Mouse (Mus musculus) limb, embryonic 11.5 days (tissue): ENCODE measurements around the gene 9530068E07Rik. TPM values are rescaled to one million over a fixed set of nuclear protein-coding genes. Genes with fewer than 3 reads are reported as not detected.

Experiments
- ATAC-seq: fragments of 200-750 bp; cut with Nextera tagmentation; 2 replicates; pipeline ENCODE4 v1.8.0; 2017; ENCODE audit warnings: low read depth; ENCODE audit not compliant: insufficient number of reproducible peaks, low FRiP score, low TSS enrichment
- DNase-seq: peaks from one replicate; pipeline ENCODE4 v3.0.0-alpha.2; 2015; ENCODE audit warnings: low spot score
- H3K27ac ChIP-seq: fragments of 300-500 bp; sonication (generic); replicated peaks from 2 replicates; pipeline ENCODE4 v1.5.1; 2014; ENCODE audit warnings: low read depth, mild to moderate bottlenecking, low read length
- H3K27me3 ChIP-seq: fragments of 300-500 bp; sonication (generic); 2 replicates; pipeline ENCODE4 v1.6.1; 2014; ENCODE audit warnings: mild to moderate bottlenecking, low read length, mixed read lengths; ENCODE audit not compliant: control insufficient read depth, insufficient read depth
- H3K36me3 ChIP-seq: fragments of 300-500 bp; sonication (generic); 2 replicates; pipeline ENCODE4 v1.6.1; 2014; ENCODE audit warnings: mild to moderate bottlenecking, low read length, moderate library complexity, mixed read lengths; ENCODE audit not compliant: control insufficient read depth, insufficient read depth
- H3K4me1 ChIP-seq: fragments of 300-500 bp; sonication (generic); 2 replicates; pipeline ENCODE4 v1.6.1; 2014; ENCODE audit warnings: low read length, mixed read lengths; ENCODE audit not compliant: control insufficient read depth, insufficient read depth
- H3K4me2 ChIP-seq: fragments of 300-500 bp; sonication (generic); 2 replicates; pipeline ENCODE4 v1.6.1; 2014; ENCODE audit warnings: low read depth, mild to moderate bottlenecking, moderate library complexity; ENCODE audit not compliant: severe bottlenecking
- H3K4me3 ChIP-seq: fragments of 300-500 bp; sonication (generic); 2 replicates; pipeline ENCODE4 v1.5.1; 2014; ENCODE audit warnings: low read depth, low read length
- H3K9ac ChIP-seq: fragments of 300-500 bp; sonication (generic); 2 replicates; pipeline ENCODE4 v1.6.1; 2014; ENCODE audit warnings: mild to moderate bottlenecking, low read length
- H3K9me3 ChIP-seq: fragments of 300-500 bp; sonication (generic); 2 replicates; pipeline ENCODE4 v1.6.1; 2016; ENCODE audit warnings: low read length; ENCODE audit not compliant: control insufficient read depth
- WGBS: fragments of 180-500 bp; shearing (Covaris S2); extraction: QIAGEN DNeasy Blood & Tissue Kit; methylation state at CpG from one replicate; pipeline ENCODE4 v1.1.7; 2014; 5-methylcytosine and 5-hydroxymethylcytosine counted together
- polyA plus RNA-seq: library from polyadenylated mRNA; unstranded; fragments of >200 nt; fragmentation: Nextera tagmentation; extraction: Ambion mirVana; gene quantifications from 2 replicates; pipeline ENCODE4 v1.2.1, GENCODE M21; 2014

Gene 9530068E07Rik
- polyA plus RNA-seq, 1 experiment from 2014 or later, result 176 TPM

DNA sequence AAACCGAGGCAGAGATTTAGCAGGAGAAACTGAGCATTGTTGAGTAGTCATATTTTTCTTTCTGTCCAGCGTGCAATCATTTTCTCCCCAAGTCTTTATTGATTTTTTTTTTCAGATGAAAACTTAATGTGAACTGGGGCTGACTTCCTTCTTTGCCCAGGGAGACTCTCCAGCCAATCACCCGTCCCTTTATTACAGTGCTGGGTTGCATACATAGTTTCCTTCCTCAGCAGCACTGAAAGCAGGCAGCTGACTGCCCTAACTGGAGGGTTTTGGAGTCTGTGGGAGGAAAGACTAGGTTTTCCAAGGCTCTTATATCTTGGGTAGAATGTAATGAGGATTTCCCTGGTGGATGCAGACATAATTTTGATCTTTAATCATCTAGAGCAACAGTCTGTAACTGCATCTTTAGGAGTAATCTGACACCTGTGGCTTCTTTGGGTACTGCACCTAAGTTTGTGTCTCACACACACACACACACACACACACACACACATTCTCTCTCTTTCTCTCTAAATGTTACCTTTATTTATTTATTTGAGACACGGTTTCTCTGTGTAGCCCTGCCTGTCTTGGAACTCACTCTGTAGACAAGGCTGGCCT lies 1.3 kb downstream of the 9530068E07Rik start:
- 86% methylated on average over 4 of the region's 4 CpGs for WGBS
- no peaks in the 10 kb centered on the region for H3K4me1 ChIP-seq
- peak overlapping the region; percentile 51 for H3K4me2 ChIP-seq
- H3K27ac ChIP-seq, result no peak overlapping the region
- H3K36me3 ChIP-seq, result no peaks in the 10 kb centered on the region
- peak overlapping the region; percentile 97; the same call in 1 of the 2 replicates for H3K9ac ChIP-seq
- ATAC-seq (no peak), DNase-seq (no peak)
- H3K9me3 ChIP-seq, result no peaks in the 10 kb centered on the region
- H3K27me3 ChIP-seq, result no peaks in the 10 kb centered on the region
- H3K4me3 ChIP-seq, result peak overlapping the region; percentile 98

- no peaks in the 10 kb centered on the region for H3K9me3 ChIP-seq
- 77% methylated on average over 2 of the region's 2 CpGs for WGBS
- no peak overlapping the region for H3K27ac ChIP-seq
- H3K27me3 ChIP-seq, result no peaks in the 10 kb centered on the region
- no peak overlapping the region for H3K4me2 ChIP-seq
- no peaks in the 10 kb centered on the region for H3K4me1 ChIP-seq
- no peak overlapping the region for H3K9ac ChIP-seq
- ATAC-seq (no peak), DNase-seq (no peak)
- no peak overlapping the region for H3K4me3 ChIP-seq
- peaks cover 8% of the 10 kb centered on the region for H3K36me3 ChIP-seq
Measured at GRCm38 (mm10) chr11:52401476-52401875, 5.2 kb downstream of the 9530068E07Rik start.

- Histone ChIP-seq H3K4me3 (no peak overlapping the region), H3K4me2 (no peak overlapping the region), H3K36me3 (peaks cover 11% of the 10 kb centered on the region), H3K9ac (no peak overlapping the region), H3K27ac (no peak overlapping the region), H3K4me1 (no peaks in the 10 kb centered on the region), H3K27me3 (no peaks in the 10 kb centered on the region), H3K9me3 (no peaks in the 10 kb centered on the region)
- no peak for DNase-seq
- WGBS, result 47% methylated on average over 1 of the region's 1 CpGs
- no peak for ATAC-seq
Measured at GRCm38 (mm10) chr11:52402566-52402965, 6.3 kb downstream of the 9530068E07Rik start.

- ATAC-seq (no peak), DNase-seq (no peak)
- 92% methylated on average over 5 of the region's 5 CpGs for WGBS
- no peak overlapping the region for H3K9ac ChIP-seq
- H3K27me3 ChIP-seq, result no peaks in the 10 kb centered on the region
- no peak overlapping the region for H3K27ac ChIP-seq
- H3K4me1 ChIP-seq, result no peaks in the 10 kb centered on the region
- no peaks in the 10 kb centered on the region for H3K9me3 ChIP-seq
- no peak overlapping the region for H3K4me3 ChIP-seq
- no peak overlapping the region for H3K4me2 ChIP-seq
- peaks cover 13% of the 10 kb centered on the region for H3K36me3 ChIP-seq
Measured at GRCm38 (mm10) chr11:52404209-52404608, 8.0 kb downstream of the 9530068E07Rik start.

GRCm38 (mm10) chr11:52405196-52405688 lies 9.0 kb downstream of the 9530068E07Rik start:
- peaks cover 13% of the 10 kb centered on the region for H3K36me3 ChIP-seq
- H3K4me2 ChIP-seq, result no peak overlapping the region
- no peak overlapping the region for H3K27ac ChIP-seq
- DNase-seq (no peak), ATAC-seq (no peak)
- H3K27me3 ChIP-seq, result no peaks in the 10 kb centered on the region
- WGBS, result 83% methylated on average over 9 of the region's 9 CpGs
- H3K9me3 ChIP-seq, result no peaks in the 10 kb centered on the region
- no peaks in the 10 kb centered on the region for H3K4me1 ChIP-seq
- no peak overlapping the region for H3K4me3 ChIP-seq
- no peak overlapping the region for H3K9ac ChIP-seq

DNA sequence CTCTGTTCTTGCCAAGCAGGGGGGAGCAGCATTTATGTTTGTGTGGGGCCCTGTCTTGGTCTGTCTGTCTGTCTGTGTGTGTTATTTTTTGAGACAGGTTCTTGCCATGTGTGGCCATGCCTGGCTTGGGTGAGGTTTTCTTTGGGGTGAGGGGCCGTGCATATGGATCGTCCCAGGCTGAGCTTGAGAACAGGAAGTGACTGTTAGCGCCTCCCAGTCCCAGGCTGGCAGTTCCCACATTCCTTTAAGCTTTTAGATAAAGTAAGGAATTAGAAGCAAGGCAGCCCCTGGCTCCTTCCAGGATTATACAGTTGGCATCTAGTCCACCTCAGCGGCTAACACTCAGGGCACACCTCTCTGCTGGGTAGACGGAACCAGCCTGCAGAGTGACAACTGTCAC lies 13.1 kb downstream of the 9530068E07Rik start:
- peaks cover 11% of the 10 kb centered on the region for H3K36me3 ChIP-seq
- no peaks in the 10 kb centered on the region for H3K27me3 ChIP-seq
- H3K9me3 ChIP-seq, result no peaks in the 10 kb centered on the region
- ATAC-seq (no peak), DNase-seq (no peak)
- 68% methylated on average over 5 of the region's 5 CpGs for WGBS
- H3K9ac ChIP-seq, result no peak overlapping the region
- no peaks in the 10 kb centered on the region for H3K4me1 ChIP-seq
- no peak overlapping the region for H3K4me3 ChIP-seq
- H3K27ac ChIP-seq, result no peak overlapping the region
- H3K4me2 ChIP-seq, result no peak overlapping the region

DNA sequence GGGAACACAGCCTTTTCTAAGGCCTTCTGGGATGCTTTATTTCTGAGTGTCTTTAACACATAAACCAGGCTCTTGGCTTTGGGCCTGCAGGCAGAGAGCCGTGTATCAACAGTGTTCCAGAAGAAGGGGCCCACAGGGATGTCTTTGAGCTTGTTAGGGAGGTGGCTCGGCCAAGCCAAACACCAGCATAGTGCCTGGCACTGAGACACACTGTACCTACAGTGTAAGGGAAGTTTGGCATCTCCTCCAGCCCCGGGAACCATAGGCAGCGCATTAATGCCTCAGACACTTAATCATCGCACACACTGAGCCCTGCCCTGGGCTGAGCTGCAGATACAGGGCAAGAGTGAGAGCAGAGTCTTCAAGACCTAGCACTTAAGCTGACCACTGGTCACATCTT lies 22.1 kb downstream of the 9530068E07Rik start:
- Histone ChIP-seq H3K36me3 (no peaks in the 10 kb centered on the region), H3K9me3 (no peaks in the 10 kb centered on the region), H3K9ac (no peak overlapping the region), H3K27me3 (no peaks in the 10 kb centered on the region), H3K4me3 (no peak overlapping the region), H3K27ac (no peak overlapping the region), H3K4me2 (no peak overlapping the region), H3K4me1 (no peaks in the 10 kb centered on the region)
- DNase-seq (no peak), ATAC-seq (no peak)
- WGBS, result 86% methylated on average over 5 of the region's 5 CpGs

- Histone ChIP-seq H3K27me3 (no peaks in the 10 kb centered on the region), H3K27ac (no peak overlapping the region), H3K9ac (no peak overlapping the region), H3K4me2 (no peak overlapping the region), H3K4me3 (no peak overlapping the region), H3K4me1 (no peaks in the 10 kb centered on the region), H3K9me3 (no peaks in the 10 kb centered on the region), H3K36me3 (no peaks in the 10 kb centered on the region)
- no peak for DNase-seq
- WGBS, result 43% methylated on average over 5 of the region's 5 CpGs
- no peak for ATAC-seq
Measured at GRCm38 (mm10) chr11:52419246-52419645, 23.0 kb downstream of the 9530068E07Rik start.

GRCm38 (mm10) chr11:52419861-52420260 lies 23.6 kb downstream of the 9530068E07Rik start:
- Histone ChIP-seq H3K9me3 (no peaks in the 10 kb centered on the region), H3K4me3 (no peak overlapping the region), H3K9ac (no peak overlapping the region), H3K4me2 (no peak overlapping the region), H3K27ac (no peak overlapping the region), H3K27me3 (no peaks in the 10 kb centered on the region), H3K36me3 (no peaks in the 10 kb centered on the region), H3K4me1 (no peaks in the 10 kb centered on the region)
- WGBS, result 82% methylated on average over 7 of the region's 7 CpGs
- DNase-seq (no peak), ATAC-seq (no peak)
